Mouse (Mus musculus) cerebellum, adult 11-12 months (tissue): ENCODE results near the gene Defb6.

Source experiments
- DNase-seq: peaks from one replicate; pipeline ENCODE4 v3.0.0; 2022

Gene Defb6

DNA sequence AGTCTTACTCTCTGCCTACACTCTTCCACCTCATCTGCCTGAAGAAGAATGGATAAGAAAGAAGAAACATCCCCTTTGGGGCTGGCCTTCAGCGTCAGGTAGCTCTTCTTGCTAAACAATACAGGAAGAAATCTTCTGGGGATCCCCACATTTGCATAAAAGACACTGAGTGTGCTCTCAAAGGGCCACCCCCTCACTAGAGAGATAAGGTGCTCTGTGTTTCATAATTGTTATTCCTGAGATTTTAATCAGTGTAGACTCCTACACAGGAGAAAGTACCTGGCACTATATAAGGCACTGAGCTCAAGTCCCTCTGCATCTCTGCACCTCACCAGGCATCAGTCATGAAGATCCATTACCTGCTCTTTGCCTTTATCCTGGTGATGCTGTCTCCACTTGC lies at the start of gene Defb6:
Gene Defb6 (plus strand): TSS at position 318 of the 400 bp plus-strand sequence.
- no peak for DNase-seq

DNA sequence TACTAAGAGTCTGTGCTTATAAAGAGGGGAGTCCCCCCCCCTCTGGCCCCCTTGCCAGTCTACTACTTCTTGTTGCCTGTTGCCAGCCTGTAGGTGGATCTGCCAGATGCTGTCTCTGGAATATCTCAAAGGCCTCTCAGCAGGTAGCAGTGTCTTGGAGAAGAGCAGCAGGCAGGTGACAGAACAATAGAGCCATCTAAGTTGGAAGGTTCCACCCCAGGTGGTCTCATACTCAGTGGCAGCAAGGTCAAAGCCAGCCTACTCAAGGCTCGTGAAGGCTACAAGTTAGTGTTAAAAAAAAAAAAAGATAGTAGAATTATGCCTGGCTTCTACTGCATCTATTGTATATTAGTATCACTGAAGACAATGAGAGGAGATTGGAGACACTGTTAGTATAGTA lies 12.8 kb downstream of the Defb6 start:
- DNase-seq, result no peak

DNA sequence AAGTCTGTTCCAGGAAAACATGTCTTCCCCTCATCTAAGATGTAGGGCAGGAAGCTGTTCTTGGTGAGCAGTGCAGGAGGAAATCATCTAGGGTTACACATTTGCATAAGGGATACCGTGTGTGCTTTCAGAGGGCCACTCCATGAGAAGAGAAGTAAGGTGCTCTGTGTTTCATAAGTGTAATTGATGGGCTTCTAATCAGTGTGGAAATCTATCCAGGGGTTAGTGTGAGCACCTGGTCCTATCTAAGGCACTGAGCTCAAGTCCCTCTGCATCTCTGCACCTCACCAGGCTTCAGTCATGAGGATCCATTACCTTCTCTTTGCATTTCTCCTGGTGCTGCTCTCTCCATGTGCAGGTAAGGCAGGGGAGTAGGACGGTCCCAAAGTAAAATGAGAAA lies 14.3 kb downstream of the Defb6 start, which contains the start of gene Defb46:
Gene Defb46 (plus strand): TSS at position 301 of the 400 bp plus-strand sequence.
- no peak for DNase-seq

DNA sequence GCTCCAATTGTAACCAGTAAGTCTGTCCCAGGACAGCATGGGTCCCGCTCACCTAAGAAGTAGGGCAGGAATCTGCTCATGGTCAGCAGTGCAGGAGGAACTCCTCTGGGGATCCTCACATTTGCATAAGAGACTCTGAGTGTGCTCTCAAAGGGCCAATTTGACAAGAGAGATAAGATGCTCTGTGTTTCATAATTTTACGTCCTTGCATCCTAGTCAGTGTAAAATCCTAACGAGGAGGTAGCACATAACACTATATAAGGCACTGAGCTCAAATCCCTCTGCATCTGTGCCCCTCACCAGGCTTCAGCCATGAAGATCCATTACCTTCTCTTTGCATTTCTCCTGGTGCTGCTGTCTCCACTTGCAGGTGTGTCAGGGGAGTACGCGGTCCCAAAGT lies 22.0 kb downstream of the Defb6 start, which contains the start of gene Defb5:
Gene Defb5 (plus strand): TSS at position 301 of the 400 bp plus-strand sequence.
- no peak for DNase-seq

DNA sequence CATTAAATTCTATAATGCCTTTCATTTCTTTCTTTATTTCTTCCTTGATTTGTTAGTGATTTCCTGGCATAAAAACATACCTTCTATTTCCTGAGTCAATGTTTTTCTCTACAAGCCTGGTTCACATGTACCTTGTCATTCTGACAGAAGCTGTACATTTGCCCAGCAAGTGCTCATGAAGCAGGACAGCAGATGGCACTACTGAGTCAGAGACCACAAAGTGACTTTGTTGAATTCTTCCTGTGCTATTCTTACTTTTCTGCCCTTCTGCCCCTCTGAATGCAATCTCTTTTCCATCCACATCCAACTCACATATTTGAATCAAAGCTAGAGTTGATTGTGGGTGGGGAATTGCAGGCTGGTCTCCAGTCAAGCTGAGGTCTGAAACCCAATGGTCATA lies 32.9 kb downstream of the Defb6 start:
- no peak for DNase-seq

DNA sequence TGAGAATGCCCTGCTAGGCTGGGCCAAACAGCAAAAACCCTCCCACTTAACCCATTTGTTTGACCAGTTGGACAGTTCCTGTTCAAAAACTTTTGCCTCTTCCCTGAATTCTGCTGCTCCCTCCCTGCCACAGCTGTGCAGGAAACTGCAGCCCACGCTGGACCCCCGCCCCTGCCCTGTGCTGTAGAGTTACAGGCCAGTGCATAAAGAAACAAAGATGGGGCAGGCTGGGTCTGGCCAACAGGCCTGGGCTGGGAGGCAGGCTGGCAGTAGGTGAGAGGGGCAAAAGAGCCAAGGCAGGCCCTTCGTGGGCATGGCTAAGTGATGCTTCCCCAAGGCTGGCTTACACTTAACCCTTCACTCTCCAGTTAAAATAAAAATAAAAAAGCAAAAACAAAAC lies 34.4 kb downstream of the Defb6 start:
- DNase-seq, result no peak
